ENCODE assay signal across 11 mouse cellular contexts in genomic region chr5:120710826-120711248, GRCm38 (mm10). TPM values are rescaled to one million over a fixed set of nuclear protein-coding genes. Genes with fewer than 3 reads are reported as not detected.
DNase-seq lines count a peak whose midpoint lies in the region; ATAC-seq lines count a peak whose summit lies in the region.
"Had no signal": no experiment of that assay in that cellular context is flagged by ENCODE, and none has a peak within 500 bp of the region (broad histone marks: within the 10 kb centered on the region; RNA-seq: fewer than 3 reads in every experiment).

No protein-coding gene starts in this region.

- peak overlapping the region; percentile 42 for H3K4me3 ChIP-seq in lung, embryonic 16.5 days (ENCODE audit: low read length)
- H3K4me3 ChIP-seq in hindbrain, embryonic 14.5 days (replicated peaks; ENCODE audit: low read length): peak overlapping the region; percentile 78
- peak overlapping the region; percentile 76 for H3K4me3 ChIP-seq in neural tube, embryonic 13.5 days
- H3K4me3 ChIP-seq: erythroblast, embryonic 14.5 days; myocyte had no signal

- peak; percentile 77 to 78 for DNase-seq in cerebellum, postnatal 10 days
- no peak for DNase-seq in lung, adult 18-20 months
- no peak for DNase-seq in hindbrain, embryonic 14.5 days (ENCODE audit: low spot score)
- no peak for DNase-seq in layer of hippocampus, adult 8-10 months (ENCODE audit: low spot score in 2 of 2)
- DNase-seq in urinary bladder, adult 18-20 months (ENCODE audit: low spot score in 2 of 2): no peak

- H3K36me3 ChIP-seq in lung, embryonic 16.5 days (ENCODE audit: control insufficient read depth, insufficient read depth, low read length): no peaks in the 10 kb centered on the region
- no peaks in the 10 kb centered on the region for H3K36me3 ChIP-seq in hindbrain, embryonic 14.5 days (replicated peaks; ENCODE audit: control insufficient read depth, insufficient read depth)
- no peaks in the 10 kb centered on the region for H3K36me3 ChIP-seq in neural tube, embryonic 13.5 days

- 0 out of 2 replicates have a peak overlapping the region, but pooled peaks have one; percentile 29 for H3K9ac ChIP-seq in lung, embryonic 16.5 days (ENCODE audit: low read length)
- peak overlapping the region; percentile 96 for H3K9ac ChIP-seq in hindbrain, embryonic 14.5 days
- peak overlapping the region; percentile 95 for H3K9ac ChIP-seq in neural tube, embryonic 13.5 days

- H3K27me3 ChIP-seq in lung, embryonic 16.5 days (ENCODE audit: control insufficient read depth, insufficient read depth, low read depth, low read length): peaks cover 49% of the 10 kb centered on the region
- peaks cover 16% of the 10 kb centered on the region for H3K27me3 ChIP-seq in hindbrain, embryonic 14.5 days (ENCODE audit: control insufficient read depth, insufficient read depth, low read length)
- peaks cover 72% of the 10 kb centered on the region for H3K27me3 ChIP-seq in neural tube, embryonic 13.5 days

- H3K4me1 ChIP-seq in lung, embryonic 16.5 days (replicated peaks; ENCODE audit: control insufficient read depth, insufficient read depth, low read length): peaks cover 12% of the 10 kb centered on the region
- peaks cover 44% of the 10 kb centered on the region for H3K4me1 ChIP-seq in hindbrain, embryonic 14.5 days (replicated peaks; ENCODE audit: control insufficient read depth, insufficient read depth, low read length)
- H3K4me1 ChIP-seq in neural tube, embryonic 13.5 days (replicated peaks): peaks cover 69% of the 10 kb centered on the region

- H3K4me2 ChIP-seq in lung, embryonic 16.5 days (ENCODE audit: low read depth, low read length): peak overlapping the region; percentile 60
- peak overlapping the region; percentile 84 for H3K4me2 ChIP-seq in hindbrain, embryonic 14.5 days (replicated peaks)
- peak overlapping the region; percentile 85 for H3K4me2 ChIP-seq in neural tube, embryonic 13.5 days

- no peak; the same call in 1 of the 2 replicates for ATAC-seq in cerebellum, adult (ENCODE audit: insufficient number of reproducible peaks, low FRiP score, low TSS enrichment)
- no peak for ATAC-seq in lung, embryonic 16.5 days (ENCODE audit: low read depth)
- ATAC-seq in hindbrain, embryonic 14.5 days (ENCODE audit: low FRiP score): peak; percentile 56
- ATAC-seq in neural tube, embryonic 13.5 days (ENCODE audit: low read depth): peak; percentile 46

- no peaks in the 10 kb centered on the region for H3K9me3 ChIP-seq in lung, embryonic 16.5 days (ENCODE audit: control insufficient read depth, low read length)
- no peaks in the 10 kb centered on the region for H3K9me3 ChIP-seq in hindbrain, embryonic 14.5 days (ENCODE audit: control insufficient read depth, low read length)
- no peaks in the 10 kb centered on the region for H3K9me3 ChIP-seq in neural tube, embryonic 13.5 days

- H3K27ac ChIP-seq in lung, embryonic 16.5 days (ENCODE audit: low read length): no peak overlapping the region
- peak overlapping the region; percentile 92 for H3K27ac ChIP-seq in hindbrain, embryonic 14.5 days
- peak overlapping the region; percentile 92 for H3K27ac ChIP-seq in neural tube, embryonic 13.5 days (replicated peaks)

- WGBS in lung, embryonic 16.5 days: 2% methylated on average over 31 of the region's 34 CpGs
- WGBS in hindbrain, embryonic 14.5 days: 0% methylated on average over 28 of the region's 34 CpGs
- 1% methylated on average over 28 of the region's 34 CpGs for WGBS in neural tube, embryonic 13.5 days

RNA-seq across cellular contexts. Expression of gene Dtx1, which starts 0.9 kb away (rescaled TPM):
- 2.4 and 3.2 TPM in 2 replicates for polyA plus RNA-seq in lung, embryonic 16.5 days (2015; fragmentation: Nextera tagmentation; extraction: Ambion mirVana)
- polyA plus RNA-seq in hindbrain, embryonic 14.5 days (2014; fragmentation: Nextera tagmentation; extraction: Ambion mirVana): 53.9 and 64.1 TPM in 2 replicates
- 37.3 and 39.6 TPM in 2 replicates for polyA plus RNA-seq in neural tube, embryonic 13.5 days (2015; fragmentation: Nextera tagmentation; extraction: Ambion mirVana)
- total RNA-seq in layer of hippocampus, adult 8-10 months (2022): 10 to 100 TPM; 62.9 to 71.1 (median 66.9) TPM
- polyA plus RNA-seq: C2C12; erythroblast, embryonic 14.5 days; myocyte had no signal

RNA-seq across cellular contexts. Expression of gene Oas2, which starts 38.8 kb away (rescaled TPM):
- 0.23 and 0.29 TPM in 2 replicates for polyA plus RNA-seq in lung, embryonic 16.5 days (2015; fragmentation: Nextera tagmentation; extraction: Ambion mirVana)
- polyA plus RNA-seq in hindbrain, embryonic 14.5 days (2014; fragmentation: Nextera tagmentation; extraction: Ambion mirVana): 0.16 and 0.32 TPM in 2 replicates
- polyA plus RNA-seq in neural tube, embryonic 13.5 days (2015; fragmentation: Nextera tagmentation; extraction: Ambion mirVana): 0.19 and 0.43 TPM in 2 replicates
- total RNA-seq in layer of hippocampus, adult 8-10 months (2022): under 1 TPM; 0.12 to 0.65 (median 0.40) TPM
- polyA plus RNA-seq: C2C12; erythroblast, embryonic 14.5 days; myocyte had no signal

Comparison
In these comparisons a context has a peak if more than half of its experiments do, and no peak if none do; other contexts are left out.
1. DNase-seq: peak in cerebellum, postnatal 10 days (2 of 2); none in lung, adult 18-20 months (0 of 2), hindbrain, embryonic 14.5 days (single experiment), layer of hippocampus, adult 8-10 months (0 of 2) and urinary bladder, adult 18-20 months (0 of 2).
2. ATAC-seq: peak in hindbrain, embryonic 14.5 days (single experiment) and neural tube, embryonic 13.5 days (single experiment); none in cerebellum, adult (single experiment) and lung, embryonic 16.5 days (single experiment).
3. H3K9ac ChIP-seq: peak in every context shown above with its lines; median percentile 96 in hindbrain, embryonic 14.5 days; 95 in neural tube, embryonic 13.5 days; 29 in lung, embryonic 16.5 days.
4. Peak in every context shown above with its lines, with median percentiles within 50 percentile points of each other: H3K4me2 ChIP-seq and H3K4me3 ChIP-seq.